ENCODE assay signal across 14 mouse cellular contexts in genomic region chr4:116291561-116291960, GRCm38 (mm10).
DNase-seq lines count a peak whose midpoint lies in the region; ATAC-seq and TF ChIP-seq lines count a peak whose summit lies in the region.
"Had no signal": no experiment of that assay in that cellular context is flagged by ENCODE, and none has a peak within 500 bp of the region (broad histone marks: within the 10 kb centered on the region; RNA-seq: fewer than 3 reads in every experiment).

No protein-coding gene starts in this region.

- no peak overlapping the region for H3K9ac ChIP-seq in stomach, postnatal 0 days (ENCODE audit: low read length)
- H3K9ac ChIP-seq: forebrain, postnatal 0 days; lung, embryonic 15.5 days had no signal

- no peak overlapping the region for H3K4me2 ChIP-seq in stomach, postnatal 0 days (replicated peaks; ENCODE audit: low read depth)
- H3K4me2 ChIP-seq: liver, embryonic 11.5 days; lung, embryonic 15.5 days had no signal

- no peak for TF ChIP-seq EP300 in stomach, postnatal 0 days (optimal IDR thresholded peaks at IDR 0.05)

- no peak overlapping the region for H3K4me3 ChIP-seq in stomach, postnatal 0 days (ENCODE audit: low read depth, low read length)
- H3K4me3 ChIP-seq: lung, embryonic 15.5 days; megakaryocyte, embryonic 14.5 days had no signal

- H3K9me3 ChIP-seq in stomach, postnatal 0 days (ENCODE audit: control insufficient read depth, low read length), result no peaks in the 10 kb centered on the region
- H3K9me3 ChIP-seq: lung, embryonic 15.5 days; megakaryocyte, embryonic 14.5 days had no signal

- DNase-seq in layer of hippocampus, adult 8-10 months (ENCODE audit: low spot score in 2 of 2), result peak; percentile 25
- DNase-seq in layer of hippocampus, adult 9-11 months, result no peak
- DNase-seq in Muller cell, postnatal 12 days (ENCODE audit: inconsistent ontology term), result peak; percentile 83
- DNase-seq in brain, adult 2 months (ENCODE audit: low read depth, low spot score), result peak; percentile 92
- DNase-seq in cerebellum, postnatal 25 days, result peak; percentile 71 to 85
- DNase-seq in urinary bladder, postnatal 10 days (ENCODE audit: low spot score), result no peak
- no peak for DNase-seq in stomach, postnatal 0 days (ENCODE audit: low spot score)
- DNase-seq: adrenal gland, adult 2 months; forebrain, postnatal 0 days; heart, postnatal 10 days; thymus, postnatal 25 days had no signal

- TF ChIP-seq CTCF in stomach, postnatal 0 days (IDR thresholded peaks at IDR 0.05; ENCODE audit: low read depth), result no peak

- H3K4me1 ChIP-seq in stomach, postnatal 0 days (replicated peaks; ENCODE audit: control insufficient read depth, insufficient read depth), result no peaks in the 10 kb centered on the region
- H3K4me1 ChIP-seq: lung, embryonic 15.5 days had no signal

- H3K27me3 ChIP-seq in stomach, postnatal 0 days (ENCODE audit: control insufficient read depth, insufficient read depth, low read length), result no peaks in the 10 kb centered on the region
- H3K27me3 ChIP-seq: lung, embryonic 15.5 days; megakaryocyte, embryonic 14.5 days had no signal

- H3K27ac ChIP-seq in stomach, postnatal 0 days (replicated peaks), result no peak overlapping the region
- H3K27ac ChIP-seq: lung, embryonic 15.5 days had no signal

- 91% methylated on average over 6 of the region's 6 CpGs for WGBS in stomach, postnatal 0 days

- ATAC-seq in stomach, postnatal 0 days (ENCODE audit: low FRiP score, low TSS enrichment), result no peak
- ATAC-seq: forebrain, postnatal 0 days had no signal

- H3K36me3 ChIP-seq in stomach, postnatal 0 days (ENCODE audit: control insufficient read depth, insufficient read depth, low read length), result no peaks in the 10 kb centered on the region

Comparison
In these comparisons a context has a peak if more than half of its experiments do, and no peak if none do; other contexts are left out.
1. DNase-seq: peak in layer of hippocampus, adult 8-10 months (2 of 2), Muller cell, postnatal 12 days (single experiment), brain, adult 2 months (single experiment) and cerebellum, postnatal 25 days (2 of 2); none in layer of hippocampus, adult 9-11 months (single experiment), urinary bladder, postnatal 10 days (single experiment) and stomach, postnatal 0 days (single experiment).